Mouse (Mus musculus): Measurements from ENCODE around the gene Plpp7. TPM values are rescaled to one million over a fixed set of nuclear protein-coding genes. Genes with fewer than 3 reads are reported as not detected.
A peak's percentile ranks its signal among the peaks of the same experiment; 100 is the strongest.

Plpp7 gene
- total RNA-seq, 2 experiments from 2014 or later = 5.5 to 6.3 TPM

DNA sequence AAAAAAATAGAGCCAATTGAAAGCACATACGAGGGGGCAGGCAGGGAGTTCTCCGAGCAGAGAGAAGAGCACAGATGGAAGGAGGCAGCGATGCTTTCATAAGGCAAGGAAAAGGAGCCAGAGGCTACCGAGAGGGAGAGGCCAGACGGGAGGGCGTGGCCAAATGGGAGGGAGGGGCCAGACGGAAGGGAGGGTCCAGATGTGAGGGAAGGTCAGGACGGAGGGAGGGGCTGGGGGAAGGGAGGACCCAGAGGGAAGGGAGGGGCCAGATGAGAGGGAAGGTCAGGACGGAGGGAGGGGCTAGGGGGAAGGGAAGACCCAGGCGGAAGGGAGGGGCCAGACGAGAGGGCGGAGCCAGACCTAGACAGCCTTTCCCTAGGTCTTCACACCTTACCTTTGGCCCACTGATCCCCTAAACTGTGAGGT, 37.3 kb downstream of the Plpp7 start:
- peak in 1 of 2 experiments; percentile 43 for DNase-seq (ENCODE audit: low spot score in 2 of 2)

DNA sequence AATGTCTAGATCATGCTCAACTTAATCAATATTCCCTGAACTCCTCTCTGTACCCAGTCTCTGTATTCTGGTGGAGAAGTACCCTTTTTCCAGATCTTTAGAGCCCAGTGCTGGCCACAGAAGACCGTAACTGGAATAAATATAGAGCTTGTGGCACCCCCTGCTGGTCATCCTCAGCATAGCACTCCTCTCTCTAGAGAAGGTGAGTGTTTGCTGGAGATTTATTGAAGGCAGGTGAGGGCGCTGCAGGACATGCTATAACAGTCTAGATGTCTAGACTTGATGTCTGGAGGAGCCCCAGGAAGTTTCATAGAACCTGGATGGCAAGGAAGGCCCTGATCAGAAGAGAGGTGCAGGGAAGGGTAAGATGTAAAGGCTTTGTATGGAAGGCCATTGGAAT, 38.7 kb downstream of the Plpp7 start:
- peak; percentile 50 to 74 for DNase-seq (ENCODE audit: low spot score in 2 of 2)

DNA sequence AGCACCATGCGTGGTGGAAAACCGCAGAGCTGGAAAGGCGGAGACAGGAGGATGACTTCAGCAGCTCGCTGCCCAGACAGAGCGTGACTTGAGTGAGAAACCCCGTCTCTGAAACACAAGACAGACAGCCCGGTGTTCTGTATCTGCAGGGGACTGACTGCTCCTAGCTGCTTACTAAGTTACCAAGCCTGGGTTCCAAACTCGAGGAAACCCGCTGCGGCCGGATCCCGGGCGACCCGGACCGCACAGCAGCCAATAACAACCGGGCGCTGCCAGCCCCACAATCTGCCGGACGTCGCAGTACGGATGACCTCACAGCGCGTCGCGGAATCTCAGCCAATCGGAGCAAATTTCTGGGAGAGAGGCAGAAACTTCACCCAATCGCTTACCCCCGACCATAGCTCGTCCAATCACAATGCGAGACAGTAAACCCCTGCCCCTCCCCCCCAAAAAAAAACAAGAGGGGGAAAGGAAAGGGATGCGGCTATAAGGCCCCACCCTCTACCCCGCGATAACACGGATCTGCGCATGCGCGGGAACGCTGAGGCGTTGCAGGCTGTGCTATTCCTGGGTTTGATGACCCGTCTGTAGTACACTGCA, 42.4 kb downstream of the Plpp7 start:
- DNase-seq (ENCODE audit: low spot score in 2 of 2) = peak; percentile 87 to 96

DNA sequence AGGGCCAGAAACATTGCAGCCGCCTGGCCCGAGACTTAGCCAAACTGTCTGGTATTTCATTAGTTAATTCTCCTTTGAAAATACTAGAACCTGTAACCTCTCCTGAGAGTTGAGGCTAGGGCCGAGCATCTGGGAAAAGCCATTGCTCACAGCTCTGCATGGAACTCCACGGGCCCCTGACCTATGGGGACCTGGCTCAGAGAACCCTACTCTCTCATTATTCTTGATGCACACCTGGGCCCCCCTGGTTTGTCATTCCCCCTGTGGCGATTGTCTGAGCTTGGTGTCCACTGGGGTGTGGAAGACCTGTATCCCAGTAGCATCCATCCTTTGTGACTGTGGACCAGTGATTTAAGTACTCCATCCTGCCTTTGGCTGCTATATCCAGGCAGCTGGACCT, 44.0 kb downstream of the Plpp7 start:
- no peak for DNase-seq (ENCODE audit: low spot score in 2 of 2)

DNA sequence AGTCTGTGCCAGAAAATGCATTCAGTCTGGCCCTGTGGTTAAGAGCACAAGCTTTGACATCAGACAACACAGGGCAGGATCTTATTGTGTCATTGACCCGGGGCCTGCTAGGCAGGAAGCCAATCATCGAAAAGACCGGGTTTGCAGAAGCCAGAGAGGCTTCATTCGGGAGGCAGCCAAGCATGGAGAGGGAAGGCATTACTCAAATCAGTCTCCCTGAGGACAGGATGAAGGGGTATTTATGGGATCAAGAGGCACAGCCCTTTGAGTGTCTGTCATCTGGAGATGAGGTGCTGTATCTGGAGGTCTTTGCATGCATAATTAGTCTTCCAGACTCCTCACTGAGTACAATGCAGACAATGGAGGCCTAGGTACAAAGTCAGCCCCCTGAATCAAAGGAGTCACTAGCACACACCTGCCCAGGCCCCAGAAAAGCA, 45.2 kb downstream of the Plpp7 start:
- no peak for DNase-seq (ENCODE audit: low spot score in 2 of 2)

DNA sequence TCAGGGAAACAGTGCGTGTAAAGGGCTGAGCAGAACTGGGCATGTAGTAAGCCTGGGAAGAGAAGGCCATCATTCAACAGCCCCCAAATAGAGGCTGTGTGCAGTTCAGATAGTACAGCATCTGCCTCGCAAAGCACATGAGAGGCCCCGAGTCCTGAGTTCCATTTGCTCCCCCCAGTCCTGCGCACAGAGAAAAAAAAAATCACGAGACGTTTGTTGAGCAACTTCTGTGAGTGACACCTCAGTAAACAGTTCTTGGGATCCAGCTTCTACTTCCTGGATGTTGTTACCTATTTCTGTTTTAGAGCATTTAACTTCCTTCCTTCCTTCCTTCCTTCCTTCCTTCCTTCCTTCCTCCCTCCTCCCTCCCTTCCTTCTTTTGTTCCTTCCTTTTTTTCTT, 46.3 kb downstream of the Plpp7 start:
- DNase-seq (ENCODE audit: low spot score in 2 of 2) = no peak

DNA sequence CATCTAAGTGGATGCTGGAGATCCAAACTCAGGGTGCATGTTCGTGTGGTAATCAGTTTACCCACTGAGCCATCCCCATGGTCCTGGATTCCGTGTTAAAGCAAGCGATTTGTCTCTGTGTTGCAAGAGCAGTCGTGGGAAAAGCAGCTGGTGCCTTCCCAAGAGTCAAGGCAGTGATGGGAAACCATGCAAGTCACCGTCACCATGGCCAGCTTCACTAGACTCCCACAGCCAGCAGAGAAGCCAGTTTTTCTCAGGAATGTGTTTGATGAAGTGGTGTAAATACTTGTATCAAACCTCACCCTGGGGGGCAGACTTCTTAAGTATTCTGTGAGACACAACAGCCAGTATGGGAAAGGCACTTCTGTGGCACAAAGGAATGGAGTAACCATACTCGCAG, 47.0 kb downstream of the Plpp7 start:
- no peak for DNase-seq (ENCODE audit: low spot score in 2 of 2)

DNA sequence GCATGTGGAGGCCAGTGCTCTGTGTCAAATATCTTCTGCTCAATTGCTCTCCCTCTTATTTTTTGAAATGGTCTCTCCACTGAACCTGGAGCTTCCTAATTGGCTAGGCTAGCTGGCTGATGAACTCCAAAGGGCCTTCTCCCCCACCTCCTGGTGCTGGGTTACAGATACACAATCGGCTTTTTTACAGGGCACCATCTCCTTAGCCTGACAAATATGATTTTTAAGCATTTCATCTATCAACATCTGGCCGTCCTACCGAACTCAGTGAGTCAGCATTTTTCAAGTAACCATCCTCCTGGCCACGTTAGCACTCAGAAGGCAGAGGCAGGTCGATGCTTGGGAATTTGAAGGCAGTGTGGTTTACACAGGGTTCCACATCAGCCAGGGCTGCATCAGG, 49.3 kb downstream of the Plpp7 start:
- DNase-seq (ENCODE audit: low spot score in 2 of 2) = no peak

DNA sequence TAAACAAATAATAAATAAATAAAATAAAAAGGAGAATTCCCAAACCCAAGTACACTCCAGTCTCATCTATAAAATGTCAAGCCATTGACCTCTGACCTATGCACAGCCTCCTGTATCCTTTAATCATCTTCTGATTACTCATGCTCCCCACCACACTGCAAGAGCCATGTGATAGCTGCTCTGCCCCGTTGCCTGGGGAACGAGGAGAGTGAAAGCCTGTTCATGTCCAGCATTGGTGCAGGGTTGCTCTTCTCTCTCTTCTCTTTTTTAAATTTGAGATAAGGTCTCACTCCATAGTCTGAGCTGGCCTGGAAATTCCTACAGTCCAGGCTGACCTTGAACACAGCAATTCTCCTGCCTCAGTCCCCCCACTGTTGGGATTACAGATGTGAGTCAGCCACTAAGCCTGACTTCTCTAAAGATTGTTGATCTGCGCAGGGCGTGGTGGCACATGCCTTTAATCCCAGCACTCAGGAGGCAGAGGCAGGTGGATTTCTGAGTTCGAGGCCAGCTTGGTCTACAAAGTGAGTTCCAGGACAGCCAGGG, 51.4 kb downstream of the Plpp7 start:
- DNase-seq (ENCODE audit: low spot score in 2 of 2) = no peak

DNA sequence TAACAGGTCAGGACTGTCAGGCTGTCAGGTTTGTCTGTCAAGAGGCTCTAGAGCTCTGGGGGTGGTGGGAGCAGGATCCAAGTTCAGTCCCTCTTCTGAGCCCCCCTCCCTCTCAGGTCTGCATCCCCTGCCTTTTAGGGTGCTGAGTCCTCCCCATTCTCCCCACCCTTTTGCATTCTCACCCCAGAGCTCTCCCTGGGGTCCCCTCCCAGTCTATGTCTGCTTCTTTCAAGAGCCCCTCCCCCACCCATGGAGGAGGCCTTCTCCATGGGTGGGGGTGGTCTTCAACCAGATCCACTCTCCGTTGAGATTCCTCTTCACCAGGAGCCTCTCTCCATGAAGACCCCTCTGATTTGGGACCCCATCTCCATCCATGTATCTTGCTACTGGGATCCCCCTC, 54.8 kb downstream of the Plpp7 start:
- DNase-seq (ENCODE audit: low spot score in 2 of 2) = no peak

DNA sequence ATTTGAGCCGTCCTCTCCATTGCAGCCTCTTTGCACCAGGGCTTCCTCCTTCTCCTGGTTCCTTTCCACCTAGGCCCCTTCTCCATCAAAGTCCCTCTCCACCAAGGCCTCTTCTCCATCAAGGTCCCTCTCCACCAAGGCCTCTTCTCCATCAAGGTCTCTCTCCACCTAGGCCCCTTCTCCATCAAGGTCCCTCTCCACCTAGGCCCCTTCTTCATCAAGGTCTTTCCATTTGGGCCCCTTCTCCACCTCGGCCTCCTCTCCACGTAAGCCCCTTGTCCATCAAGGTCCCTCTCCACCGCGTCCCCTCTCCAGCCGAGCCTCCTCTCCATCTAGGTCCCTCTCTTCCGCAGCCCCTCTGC, 55.2 kb downstream of the Plpp7 start:
- no peak for DNase-seq (ENCODE audit: low spot score in 2 of 2)

DNA sequence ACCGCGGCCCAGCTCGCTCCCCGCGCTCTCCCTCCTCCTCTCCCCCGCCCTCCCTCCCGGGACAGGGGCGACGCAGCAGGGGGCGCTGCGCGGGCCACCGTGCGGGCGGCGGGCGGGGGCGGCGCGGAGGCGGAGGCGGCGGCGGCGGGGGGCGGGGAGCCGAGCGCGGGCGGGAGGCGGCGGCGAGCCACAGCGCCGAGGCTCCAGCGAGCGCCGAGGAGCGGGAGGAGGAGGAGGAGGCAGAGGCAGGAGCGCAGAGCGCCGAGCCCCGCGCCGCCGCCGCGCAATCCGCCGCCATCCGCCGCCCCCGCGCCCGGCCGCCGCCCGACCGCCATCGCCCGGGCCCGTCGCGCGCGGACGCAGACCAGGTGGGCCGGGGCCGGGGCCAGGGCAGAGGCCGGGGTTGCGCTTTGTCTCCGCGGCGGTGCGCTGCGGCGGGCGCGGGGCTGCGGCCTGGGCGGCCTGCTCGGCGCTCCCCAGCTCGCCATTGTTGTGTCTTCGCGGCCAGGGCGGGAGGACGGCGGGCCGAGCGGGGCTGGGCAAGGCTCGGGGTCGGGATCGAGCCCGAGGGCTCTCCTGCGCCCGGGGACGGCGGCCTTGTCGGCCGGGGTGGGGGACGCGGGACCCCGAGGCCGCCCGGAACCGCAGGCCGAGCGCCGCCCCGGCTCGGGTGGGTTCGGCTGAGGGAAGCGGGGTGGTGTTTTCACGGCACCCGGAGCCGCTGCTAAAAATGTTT, 55.8 kb downstream of the Plpp7 start, which contains the start of gene Prrc2b:
Gene Prrc2b (plus strand): TSS at position 159 of the 736 bp plus-strand sequence.
- DNase-seq (ENCODE audit: low spot score in 2 of 2) = peak in 1 of 2 experiments; percentile 31

DNA sequence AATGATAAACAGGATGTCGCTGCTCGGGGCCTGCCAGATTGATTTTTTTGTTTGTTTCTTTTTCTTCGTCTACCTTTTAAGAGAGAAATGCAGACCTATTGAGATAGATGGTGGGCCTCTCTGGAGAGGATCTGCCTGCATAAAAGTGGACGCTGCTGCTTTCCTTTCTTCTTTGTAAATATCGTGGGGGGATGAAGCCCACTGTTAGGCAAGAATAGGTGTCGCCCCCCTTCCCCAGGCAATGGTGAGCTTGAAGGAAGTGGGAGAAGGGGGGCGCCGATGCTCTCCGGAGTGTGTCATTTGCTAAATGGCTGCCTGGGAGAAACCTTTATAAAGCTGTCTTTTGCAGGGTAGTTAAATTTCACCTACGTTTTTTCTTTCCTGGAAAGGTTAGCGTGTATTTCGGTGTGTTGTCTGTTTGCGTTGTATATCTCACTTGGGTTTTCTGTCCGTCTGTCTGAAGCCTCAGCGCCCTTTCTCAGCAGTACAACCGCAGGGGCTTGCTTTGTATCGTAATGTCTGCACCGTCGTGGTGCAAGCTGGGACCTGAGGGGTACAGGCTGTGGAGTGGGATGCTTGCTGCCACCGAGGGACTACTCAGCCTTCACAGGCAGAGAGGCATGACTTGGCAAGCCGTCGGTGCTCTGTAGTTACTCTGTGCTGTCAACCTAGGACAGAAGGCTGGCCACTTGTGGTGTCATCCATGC, 56.5 kb downstream of the Plpp7 start:
- DNase-seq (ENCODE audit: low spot score in 2 of 2) = no peak

DNA sequence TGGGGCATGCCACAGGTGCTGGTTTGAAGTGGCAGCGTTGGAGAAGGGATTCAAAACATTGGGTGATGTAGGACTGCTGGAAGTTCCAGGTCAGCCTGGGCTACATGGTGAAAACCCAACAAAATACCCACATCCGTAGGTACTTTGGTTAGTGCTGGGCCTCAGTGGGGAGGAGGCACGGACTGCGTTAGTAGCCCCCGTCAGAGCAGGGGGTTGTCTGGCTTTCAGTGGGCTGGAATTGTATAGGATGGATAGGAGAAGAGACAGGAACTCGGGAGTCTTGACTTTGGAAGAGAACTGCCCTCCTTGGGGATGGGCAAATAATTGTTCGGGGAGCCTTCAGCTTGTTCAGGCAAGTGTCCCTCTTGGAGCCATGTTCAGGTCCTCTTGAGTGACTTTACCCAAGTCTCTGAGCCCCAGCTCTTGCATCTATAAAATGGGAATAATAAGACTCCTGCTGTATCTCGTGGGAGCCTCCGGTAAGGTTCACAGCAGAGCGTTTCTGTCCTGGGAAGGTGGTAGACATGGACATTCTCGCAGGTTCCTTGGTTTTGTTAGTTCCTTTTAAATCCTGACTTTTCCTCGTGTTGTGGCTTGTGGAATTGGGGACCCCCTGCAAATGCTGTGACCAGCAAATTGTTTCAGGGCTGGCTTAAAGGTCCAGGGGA, 57.2 kb downstream of the Plpp7 start:
- no peak for DNase-seq (ENCODE audit: low spot score in 2 of 2)

DNA sequence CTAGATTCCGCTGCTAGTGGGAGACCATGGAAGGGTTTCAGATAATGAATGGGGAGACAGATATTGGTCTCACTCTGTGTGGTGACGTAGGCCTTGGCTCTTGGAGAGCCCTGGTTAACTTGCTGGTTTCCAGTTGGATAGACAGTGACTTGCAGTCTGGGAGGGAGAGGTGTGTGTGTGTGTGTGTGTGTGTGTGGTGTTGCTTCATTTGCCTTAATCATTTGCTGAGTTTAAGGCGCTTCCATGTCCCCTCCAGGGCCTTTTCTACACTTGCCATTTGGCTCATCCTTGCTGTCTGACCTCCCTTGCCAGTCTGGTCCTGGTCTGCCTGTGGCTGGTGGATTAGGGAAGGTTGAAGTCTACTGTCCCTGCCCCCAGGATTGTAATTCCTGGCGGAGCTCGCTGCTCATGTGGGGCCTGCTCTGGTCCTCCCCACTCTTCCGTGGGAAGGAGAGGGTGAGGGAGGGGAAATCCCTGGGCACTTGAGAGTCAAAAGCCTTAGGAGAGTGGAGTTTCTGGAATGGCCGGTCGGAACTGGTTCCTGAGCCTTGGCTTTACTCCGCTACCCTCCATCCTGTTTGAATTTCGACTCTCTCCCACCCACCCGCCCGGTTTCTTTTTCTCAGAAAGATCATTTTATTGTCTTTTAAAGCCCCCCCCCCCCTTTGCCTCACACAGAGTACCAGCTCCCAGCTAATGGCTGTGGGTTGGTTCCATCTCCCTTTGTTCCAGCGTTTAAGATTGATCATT, 57.9 kb downstream of the Plpp7 start:
- DNase-seq (ENCODE audit: low spot score in 2 of 2) = no peak

DNA sequence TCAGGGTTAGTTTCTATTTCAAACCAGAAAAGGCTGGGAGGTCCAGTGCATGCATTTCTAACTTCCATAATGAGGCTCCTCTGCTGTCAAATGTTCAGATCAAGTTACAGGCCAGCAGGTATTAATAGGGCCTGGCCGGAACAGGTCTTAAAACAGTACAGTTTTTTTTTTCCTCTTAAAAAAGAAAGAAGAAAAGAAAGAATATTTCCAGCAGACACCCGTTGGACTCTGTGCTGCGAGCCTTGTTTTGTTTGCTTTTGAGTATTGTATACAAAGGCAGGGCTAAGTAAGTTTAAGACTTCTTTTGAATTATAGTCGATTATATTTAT, 58.4 kb downstream of the Plpp7 start:
- no peak for DNase-seq (ENCODE audit: low spot score in 2 of 2)

DNA sequence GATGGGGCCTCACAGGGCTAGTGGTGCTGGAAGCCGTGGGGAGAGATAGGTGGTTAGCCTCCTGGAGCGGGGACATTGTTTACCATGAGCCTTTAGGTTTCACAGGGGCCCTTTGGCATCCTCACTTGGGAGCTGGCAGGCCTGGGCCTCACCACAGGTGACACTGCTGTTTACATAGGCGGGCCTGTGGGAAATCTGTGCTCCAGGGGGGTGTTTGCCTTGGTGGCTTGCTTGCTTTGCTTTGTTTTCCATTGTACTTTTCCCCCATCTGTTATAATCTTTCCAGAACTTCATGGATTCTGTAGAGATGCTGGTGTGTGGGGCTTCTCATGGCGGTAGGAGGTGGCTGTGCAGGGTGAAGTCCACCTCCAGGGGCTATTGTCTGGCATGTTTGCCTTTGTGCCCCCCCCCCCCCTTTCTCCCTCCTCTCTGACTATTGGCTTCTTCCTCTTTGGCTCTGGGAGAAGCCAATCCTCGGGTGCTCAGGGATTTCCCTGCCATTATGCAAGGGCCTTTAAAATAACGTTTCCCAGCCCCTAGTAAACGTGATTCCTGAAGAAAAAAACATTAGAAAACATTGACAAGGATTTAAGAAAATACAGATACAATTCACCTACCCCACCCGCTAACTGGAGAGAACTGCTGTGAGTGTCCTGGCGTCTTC, 59.1 kb downstream of the Plpp7 start:
- DNase-seq (ENCODE audit: low spot score in 2 of 2) = no peak

DNA sequence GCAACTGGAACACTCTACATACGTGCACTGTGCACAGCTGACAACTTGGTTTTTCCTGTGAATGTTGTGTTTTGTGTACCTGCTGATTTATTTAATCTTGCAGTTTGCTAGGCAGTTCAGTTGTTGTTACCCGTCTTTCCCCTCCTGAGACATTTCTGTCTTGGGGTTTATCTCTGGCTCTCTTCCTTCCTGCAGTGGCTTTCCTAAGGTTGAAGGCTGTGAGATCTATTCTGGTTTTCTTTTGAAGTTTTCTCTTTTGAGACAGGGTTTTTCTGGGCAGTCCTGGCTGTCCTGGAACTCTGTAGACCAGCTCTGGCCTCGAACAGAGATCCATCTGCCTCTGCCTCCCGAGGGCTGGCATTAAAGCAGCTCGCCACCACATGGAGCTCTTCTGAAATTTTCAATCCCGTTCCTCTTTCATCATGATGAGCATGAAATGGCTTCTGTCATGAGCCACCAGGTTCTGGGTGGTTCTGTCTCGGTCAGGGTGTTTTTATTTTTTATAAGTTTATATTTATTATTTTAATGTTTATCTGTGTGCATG, 59.7 kb downstream of the Plpp7 start:
- no peak for DNase-seq (ENCODE audit: low spot score in 2 of 2)

DNA sequence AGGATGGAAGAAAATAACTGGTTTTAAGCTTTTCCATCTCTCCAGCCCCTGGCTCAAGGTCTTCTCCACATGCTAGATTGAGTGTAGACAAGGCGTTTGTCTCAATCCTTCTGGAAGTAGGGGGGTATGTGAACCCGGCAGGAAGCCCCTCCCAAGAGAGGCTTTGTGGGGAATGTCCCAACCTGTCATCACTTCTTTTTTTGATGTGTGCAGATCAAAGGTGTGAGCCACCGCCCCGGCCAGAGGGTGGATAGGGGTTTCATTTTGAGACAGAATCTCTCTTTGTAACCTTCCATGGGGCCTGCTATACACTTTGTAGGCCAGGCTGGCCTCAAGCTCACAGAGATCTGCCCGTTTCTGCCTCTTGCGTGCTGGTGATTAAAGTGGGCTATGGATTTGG, 60.3 kb downstream of the Plpp7 start:
- no peak for DNase-seq (ENCODE audit: low spot score in 2 of 2)

DNA sequence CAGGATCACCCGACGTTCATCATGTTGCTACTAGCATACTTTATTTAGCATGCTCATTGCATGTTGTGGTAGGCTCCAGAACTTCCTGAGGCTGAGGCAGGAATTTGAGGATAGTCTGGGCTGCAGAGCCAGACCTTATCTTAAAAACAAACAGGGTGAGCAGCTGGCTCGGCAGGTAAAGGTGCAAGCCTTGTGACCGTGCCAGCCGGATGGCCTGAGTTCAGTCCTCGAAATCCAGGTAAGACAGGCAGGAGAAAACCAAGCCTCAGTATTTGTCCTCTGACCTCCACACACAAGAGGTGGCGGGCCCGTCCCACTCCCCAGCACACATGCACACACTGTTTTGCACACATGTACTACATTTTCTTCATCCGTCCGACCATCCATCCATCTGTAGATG, 61.3 kb downstream of the Plpp7 start:
- DNase-seq (ENCODE audit: low spot score in 2 of 2) = no peak

All from adrenal gland, postnatal 4 days (tissue).